7 mouse cellular contexts compared by ENCODE assay signal in the genomic region with DNA sequence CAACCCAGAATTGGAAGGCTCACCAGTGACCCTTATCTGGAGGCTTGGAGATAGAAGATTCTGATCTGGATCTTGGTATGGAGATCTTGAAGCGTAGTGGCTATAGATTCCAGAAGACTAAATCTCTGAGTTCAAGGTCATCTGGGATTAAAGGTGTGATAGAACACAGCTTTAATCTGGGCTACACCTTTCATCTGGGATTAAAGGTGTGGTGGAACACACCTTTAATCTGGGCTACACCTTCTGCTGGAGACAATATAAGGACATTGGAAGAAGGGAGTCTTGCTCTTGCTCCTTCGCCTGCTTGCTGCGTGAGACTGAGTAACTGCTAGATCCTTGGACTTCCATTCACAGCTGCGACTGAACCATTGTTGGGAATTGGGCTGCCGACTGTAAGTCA. TPM values are rescaled to one million over a fixed set of nuclear protein-coding genes. Genes with fewer than 3 reads are reported as not detected.
DNase-seq lines count a peak whose midpoint lies in the region; ATAC-seq and TF ChIP-seq lines count a peak whose summit lies in the region.
"Not testable (repeated sequence)": the region's sequence is repeated elsewhere in the genome, so short reads cannot be mapped to it uniquely, and the experiment has no call there.

Fbxo34 (plus strand) TSS at position 301 of the 400 bp plus-strand sequence.

- not testable (repeated sequence) for H3K4me3 ChIP-seq in forebrain, embryonic 11.5 days (ENCODE audit: low read depth, low read length); hindbrain, embryonic 15.5 days; liver, embryonic 15.5 days (replicated peaks); midbrain, postnatal 0 days (ENCODE audit: low read depth, low read length)

- not testable (repeated sequence) for H3K4me2 ChIP-seq in forebrain, embryonic 11.5 days (ENCODE audit: low read depth, low read length, severe bottlenecking); hindbrain, embryonic 15.5 days; liver, embryonic 15.5 days; midbrain, postnatal 0 days (ENCODE audit: low read depth, low read length, poor library complexity, severe bottlenecking)

- DNase-seq in adrenal gland, postnatal 25 days; forebrain, embryonic 11.5 days (ENCODE audit: low spot score); heart, adult 8-10 months (ENCODE audit: low spot score); layer of hippocampus, postnatal 36 days; midbrain, postnatal 0 days (ENCODE audit: low spot score): not testable (repeated sequence)

- WGBS in forebrain, embryonic 11.5 days = 90% methylated on average over 2 of the region's 5 CpGs
- WGBS in hindbrain, embryonic 15.5 days = 91% methylated on average over 3 of the region's 5 CpGs
- WGBS in liver, embryonic 15.5 days (ENCODE audit: insufficient replicate concordance) = 71% methylated on average over 3 of the region's 5 CpGs
- 98% methylated on average over 2 of the region's 5 CpGs for WGBS in midbrain, postnatal 0 days

- not testable (repeated sequence) for ATAC-seq in forebrain, embryonic 11.5 days (replicated peaks; ENCODE audit: low FRiP score); hindbrain, embryonic 15.5 days (ENCODE audit: low FRiP score, low read depth); liver, embryonic 15.5 days (ENCODE audit: insufficient read depth); midbrain, postnatal 0 days (ENCODE audit: low FRiP score)

- not testable (repeated sequence) for H3K27me3 ChIP-seq in forebrain, embryonic 11.5 days (ENCODE audit: control insufficient read depth, insufficient read depth, low read length); hindbrain, embryonic 15.5 days; liver, embryonic 15.5 days; midbrain, postnatal 0 days (ENCODE audit: insufficient read depth, low read length)

- not testable (repeated sequence) for H3K4me1 ChIP-seq in forebrain, embryonic 11.5 days (replicated peaks; ENCODE audit: control insufficient read depth, insufficient read depth, low read length); hindbrain, embryonic 15.5 days (replicated peaks); liver, embryonic 15.5 days (replicated peaks); midbrain, postnatal 0 days (ENCODE audit: insufficient read depth, low read length)

- H3K27ac ChIP-seq in forebrain, embryonic 11.5 days (ENCODE audit: low read depth, low read length); hindbrain, embryonic 15.5 days (replicated peaks); liver, embryonic 15.5 days (replicated peaks); midbrain, postnatal 0 days (ENCODE audit: low read depth, low read length): not testable (repeated sequence)

- TF ChIP-seq CTCF in midbrain, postnatal 0 days (IDR thresholded peaks at IDR 0.05) = not testable (repeated sequence)

- not testable (repeated sequence) for H3K9me3 ChIP-seq in forebrain, embryonic 11.5 days (ENCODE audit: control insufficient read depth, low read length); hindbrain, embryonic 15.5 days; liver, embryonic 15.5 days (replicated peaks); midbrain, postnatal 0 days (ENCODE audit: low read length)

- H3K36me3 ChIP-seq in forebrain, embryonic 11.5 days (ENCODE audit: control insufficient read depth, insufficient read depth, low read length); hindbrain, embryonic 15.5 days; liver, embryonic 15.5 days (replicated peaks); midbrain, postnatal 0 days (ENCODE audit: insufficient read depth, low read length): not testable (repeated sequence)

- H3K9ac ChIP-seq in forebrain, embryonic 11.5 days (ENCODE audit: low read length); hindbrain, embryonic 15.5 days; liver, embryonic 15.5 days; midbrain, postnatal 0 days (replicated peaks; ENCODE audit: low read length, poor library complexity, severe bottlenecking): not testable (repeated sequence)

RNA-seq across cellular contexts. Expression of gene Fbxo34, which starts in this region (rescaled TPM):
- total RNA-seq in adrenal gland, postnatal 25 days (2021) = 19.6 and 25.3 TPM in 2 replicates
- 22.9 and 27.6 TPM in 2 replicates for polyA plus RNA-seq in forebrain, embryonic 11.5 days (2014; fragmentation: Nextera tagmentation; extraction: Ambion mirVana)
- total RNA-seq in heart, adult 8-10 months (2022) = 10 to 100 TPM in 3 of 4 experiments, 1 to 10 TPM in 1; 9.4 to 12.1 (median 11.6) TPM
- polyA plus RNA-seq in hindbrain, embryonic 15.5 days (2015; fragmentation: Nextera tagmentation; extraction: Ambion mirVana) = 29.1 and 31.4 TPM in 2 replicates
- 10 to 100 TPM; 84.3 to 89.6 TPM for total RNA-seq in layer of hippocampus, postnatal 36 days (2021)
- polyA plus RNA-seq in liver, embryonic 15.5 days (2015; fragmentation: Nextera tagmentation; extraction: Ambion mirVana) = 40.4 and 46.5 TPM in 2 replicates
- total RNA-seq in midbrain, postnatal 0 days (2014; rRNA removed) = 29.7 and 29.9 TPM in 2 replicates
- 36.5 and 45.5 TPM in 2 replicates for polyA plus RNA-seq in midbrain, postnatal 0 days (2015; fragmentation: Nextera tagmentation; extraction: Ambion mirVana)
